Mouse (Mus musculus) cerebellum, adult 11 months (tissue): Measurements from ENCODE around the gene Samd13.

ENCODE experiments used
- DNase-seq: peaks from one replicate; pipeline ENCODE4 v3.0.0; 2022

Gene Samd13

DNA sequence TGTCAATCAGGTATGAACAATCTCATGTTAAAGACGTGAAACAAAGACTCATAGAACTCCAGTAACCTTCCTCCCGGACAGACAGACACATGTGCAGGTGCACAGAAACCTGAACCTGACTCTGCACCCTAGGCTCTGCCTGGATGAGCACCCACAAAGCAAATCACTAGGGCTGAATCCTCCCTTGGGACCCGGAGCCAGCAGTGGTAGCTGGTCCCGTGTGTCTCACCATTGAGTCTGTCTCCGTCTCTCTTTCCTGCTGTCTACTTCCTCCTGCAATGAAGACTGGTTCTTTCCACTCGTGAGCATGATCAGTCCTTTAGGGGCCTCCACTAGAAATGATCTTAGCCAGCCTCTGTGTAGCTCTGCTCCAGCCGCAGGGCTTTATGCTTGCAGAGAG is 23.5 kb downstream of the Samd13 start:
- no peak for DNase-seq

GRCm38 (mm10) chr3:146661001-146661400 is 24.4 kb downstream of the Samd13 start:
- DNase-seq: no peak

GRCm38 (mm10) chr3:146659321-146659720 is 26.1 kb downstream of the Samd13 start:
- DNase-seq: peak; percentile 37

GRCm38 (mm10) chr3:146658061-146658639 is 27.2 kb downstream of the Samd13 start:
- no peak for DNase-seq

DNA sequence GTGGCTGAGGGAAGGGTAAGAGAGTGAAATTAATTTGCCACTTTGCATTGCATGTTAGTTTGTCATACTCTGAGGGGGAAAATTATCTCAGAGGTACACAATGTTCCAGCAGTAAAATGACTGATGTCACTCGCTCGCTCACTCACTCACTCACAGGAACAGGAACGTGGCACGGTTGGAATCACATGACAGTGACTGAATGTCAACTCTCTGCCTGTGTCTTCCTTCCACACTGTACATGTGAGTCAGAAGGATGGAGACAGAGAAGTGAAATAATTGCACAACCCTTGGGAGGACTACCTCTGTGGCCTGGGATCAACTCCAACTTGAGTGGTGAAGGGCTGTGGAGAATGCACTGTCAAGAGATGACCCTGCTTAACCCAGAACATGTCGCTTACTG is 28.0 kb downstream of the Samd13 start:
- no peak for DNase-seq

- DNase-seq: no peak
These were observed 30.2 kb downstream of the Samd13 start for GRCm38 (mm10) chr3:146655111-146655577.

DNA sequence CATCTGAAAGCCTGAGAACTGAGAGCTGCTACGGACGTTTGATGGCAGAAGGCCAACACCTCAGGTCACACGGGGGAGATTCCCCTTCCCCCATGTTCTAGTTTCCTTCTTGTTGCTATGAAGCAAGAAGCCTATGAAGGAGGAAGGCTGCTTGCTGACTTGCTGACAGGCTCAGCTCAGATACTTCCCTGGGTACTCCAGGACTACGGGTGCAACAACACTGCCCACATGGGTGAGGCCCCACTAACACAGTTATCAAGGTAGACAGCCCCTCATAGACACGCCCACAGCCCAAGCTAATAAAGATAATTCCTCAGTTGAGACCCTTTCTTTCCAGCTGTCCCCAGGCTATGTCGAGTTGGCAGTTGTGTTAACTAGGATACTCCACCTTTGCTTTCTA is 31.7 kb downstream of the Samd13 start:
- no peak for DNase-seq

GRCm38 (mm10) chr3:146652431-146652830 is 33.0 kb downstream of the Samd13 start:
- no peak for DNase-seq

GRCm38 (mm10) chr3:146651217-146651616 is 34.2 kb downstream of the Samd13 start, which contains the start of gene 4930503B20Rik:
TSS of gene 4930503B20Rik (minus strand) at chr3:146651317.
- no peak for DNase-seq

DNA sequence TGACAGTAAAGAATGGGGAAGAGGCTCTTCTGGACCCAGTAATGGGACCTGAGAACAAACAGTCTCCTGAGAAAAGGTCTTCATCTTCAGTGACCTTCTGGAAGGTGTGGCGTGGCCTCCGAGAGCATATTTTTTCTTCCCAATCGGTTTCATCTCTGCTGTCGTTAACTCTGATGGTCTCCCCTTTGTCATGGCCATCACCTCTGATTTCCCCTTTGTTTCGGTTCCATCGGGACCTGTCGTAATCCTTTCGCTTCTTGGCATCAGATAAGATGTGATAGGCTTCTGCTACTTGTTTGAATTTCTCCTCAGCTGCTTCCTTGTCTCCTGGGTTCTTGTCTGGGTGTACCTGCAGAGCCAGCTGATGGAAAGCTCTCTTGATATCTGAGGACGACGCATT is 34.7 kb downstream of the Samd13 start:
- DNase-seq: no peak

DNA sequence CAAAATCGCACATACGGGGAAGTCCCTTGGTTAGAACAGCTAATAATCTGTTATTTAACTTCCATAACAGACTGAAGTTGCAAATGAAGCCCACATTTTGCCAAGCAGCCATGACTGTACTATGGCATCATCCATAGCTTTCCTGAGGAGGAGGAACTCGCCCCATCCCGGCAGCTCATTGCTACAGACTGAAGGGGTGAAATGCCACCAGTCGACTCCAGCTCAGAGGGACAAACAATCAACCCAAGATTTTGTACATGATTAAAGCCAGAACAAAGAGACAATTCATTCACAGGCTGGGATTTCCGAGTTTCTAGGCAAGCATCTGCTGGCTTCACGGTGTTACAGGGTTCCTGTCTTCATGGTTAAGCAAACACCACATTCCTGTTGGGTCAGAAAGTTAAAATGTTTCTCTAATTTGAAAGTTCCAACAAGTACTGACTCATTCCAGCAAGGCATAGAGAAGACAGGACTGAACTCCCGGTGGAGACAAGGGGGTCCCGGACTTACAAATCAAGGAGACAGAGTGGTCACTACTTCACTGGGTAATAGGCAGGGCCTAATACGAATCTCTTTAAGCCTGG is 36.0 kb downstream of the Samd13 start:
- no peak for DNase-seq

- no peak for DNase-seq
These were observed 43.5 kb downstream of the Samd13 start for GRCm38 (mm10) chr3:146641818-146642427.

DNA sequence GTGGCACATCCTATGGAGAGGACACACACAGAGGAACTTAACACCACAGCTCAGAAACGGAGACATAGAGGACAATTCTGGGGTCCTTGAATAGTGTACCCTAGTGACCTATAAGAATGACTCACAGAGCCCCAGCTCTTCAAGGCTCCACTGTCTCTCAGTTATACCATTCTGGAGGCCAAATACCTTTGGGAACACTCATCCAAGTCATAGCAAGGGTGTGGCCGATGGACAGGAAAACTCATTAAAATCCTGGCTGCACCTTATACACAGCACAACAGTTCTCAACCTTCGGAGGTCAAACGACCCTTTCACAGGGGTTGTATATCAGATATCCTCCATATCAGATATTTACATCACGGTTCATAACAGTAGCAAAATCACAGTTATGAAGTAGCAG is 52.9 kb downstream of the Samd13 start:
- DNase-seq: no peak

GRCm38 (mm10) chr3:146628227-146628982 is 57.0 kb downstream of the Samd13 start:
- DNase-seq: no peak

DNA sequence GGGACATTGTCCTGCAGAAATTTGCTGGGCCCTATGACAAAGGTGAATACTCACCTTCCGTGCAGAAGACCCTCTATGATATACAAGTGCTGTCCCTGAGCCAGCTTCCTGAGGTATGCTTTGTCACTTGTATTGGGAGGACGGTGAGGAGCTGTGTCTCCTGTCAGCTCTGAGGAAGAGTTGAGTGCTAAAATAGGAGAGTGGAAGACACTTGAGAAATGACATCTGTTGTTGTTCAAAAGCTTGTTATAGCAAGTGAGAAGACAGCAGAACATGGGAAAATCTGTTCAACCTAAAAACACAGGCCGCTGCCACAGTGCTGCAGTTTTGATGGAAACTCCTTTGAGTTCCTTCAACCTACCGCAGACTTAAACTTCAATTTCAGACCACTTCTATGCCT is 59.6 kb downstream of the Samd13 start:
- DNase-seq: no peak

- DNase-seq: no peak
These were observed 63.4 kb downstream of the Samd13 start for GRCm38 (mm10) chr3:146621966-146622365.

DNA sequence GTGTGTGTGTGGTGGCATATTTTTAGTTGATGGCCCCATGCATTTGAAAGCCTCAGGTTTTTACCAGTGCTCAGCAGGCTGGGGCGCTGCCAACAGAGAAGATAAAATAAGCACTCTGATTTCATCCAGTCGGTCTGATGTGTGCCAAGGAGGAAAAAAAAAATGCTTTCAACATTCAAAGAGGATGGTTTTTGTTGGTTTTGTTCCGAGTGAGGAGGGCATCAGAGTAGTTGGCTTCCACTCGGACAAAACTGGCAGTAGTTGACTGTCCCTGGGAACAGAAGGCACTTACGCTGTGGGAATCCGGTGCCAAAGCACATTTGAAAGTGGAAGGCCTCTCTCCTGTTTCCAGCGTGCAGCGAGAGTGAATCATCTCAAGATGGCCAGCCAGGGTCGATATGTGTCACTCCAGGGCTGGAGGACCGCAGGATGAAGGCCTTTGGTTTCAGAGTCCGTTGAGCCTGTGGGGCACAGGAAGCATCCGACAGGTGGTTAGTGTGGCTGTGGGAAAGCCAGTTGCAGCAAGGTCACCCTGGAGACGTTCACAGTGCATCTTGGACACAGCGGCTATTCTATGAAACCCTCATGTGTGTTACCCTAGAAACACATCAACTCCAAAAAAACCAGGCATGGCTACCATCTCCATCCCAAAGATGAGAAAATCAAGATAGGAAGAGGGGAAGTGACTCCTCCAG is 64.7 kb downstream of the Samd13 start:
- DNase-seq: peak; percentile 71

- no peak for DNase-seq
These were observed 65.3 kb downstream of the Samd13 start for GRCm38 (mm10) chr3:146620101-146620500.

- DNase-seq: no peak
These were observed 67.0 kb downstream of the Samd13 start for GRCm38 (mm10) chr3:146618357-146618756.

DNA sequence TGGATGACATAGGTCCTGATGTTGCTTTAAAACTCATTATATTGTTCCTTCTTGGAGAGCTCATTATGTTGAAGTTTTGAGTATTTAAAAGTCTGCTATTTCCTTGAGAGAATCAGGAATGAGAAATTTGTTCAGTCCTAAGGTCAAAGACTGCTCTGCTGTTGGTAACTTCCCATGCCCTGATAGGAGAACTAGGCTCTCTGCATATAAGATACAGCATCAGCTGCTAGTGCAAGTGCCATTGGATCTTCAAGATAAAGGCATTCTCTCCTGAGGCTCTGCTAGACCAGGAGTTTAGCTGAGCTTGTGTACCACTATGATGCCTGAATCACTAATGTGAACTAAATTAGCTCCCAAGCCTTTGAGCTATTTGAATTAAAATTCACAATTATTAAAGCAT is 67.4 kb downstream of the Samd13 start:
- DNase-seq: no peak

DNA sequence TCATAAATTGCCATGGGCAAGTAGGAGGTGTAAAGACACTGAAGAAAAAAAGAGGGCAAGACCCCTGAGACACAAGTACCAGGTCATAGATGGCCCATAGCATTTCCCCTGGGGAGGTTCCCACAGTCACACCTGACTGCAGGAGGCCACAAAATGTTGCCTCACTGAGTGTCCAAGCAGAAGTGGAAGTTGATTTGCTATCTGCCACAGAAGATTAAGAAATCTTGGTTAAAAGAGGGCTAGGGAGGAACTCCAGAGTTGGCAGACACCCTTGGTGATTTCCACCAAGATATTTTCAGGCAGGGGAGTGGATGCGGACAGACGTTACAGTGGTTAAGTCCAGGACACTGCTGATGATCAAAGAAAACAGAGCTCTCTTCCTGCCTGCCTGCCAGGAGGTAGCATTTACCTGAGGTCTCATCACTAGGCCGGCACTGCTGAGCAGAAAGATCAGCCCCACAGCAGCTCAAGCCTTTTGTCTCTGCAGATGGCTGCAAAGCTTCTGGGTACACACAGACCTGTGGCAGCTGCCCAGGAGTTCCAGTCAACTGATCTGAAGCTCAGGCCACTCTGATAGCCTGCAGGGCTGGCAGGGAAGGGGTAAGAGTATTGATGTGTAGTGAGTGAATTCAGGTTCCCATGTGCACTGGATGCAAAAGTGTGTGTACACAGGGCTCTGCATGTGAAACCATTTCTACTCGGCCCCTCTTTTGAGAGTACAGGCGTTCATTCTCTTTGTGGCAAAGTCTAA is 68.7 kb downstream of the Samd13 start:
- no peak for DNase-seq

GRCm38 (mm10) chr3:146615496-146615895 is 69.9 kb downstream of the Samd13 start, which contains the start of gene Dnase2b:
TSS of gene Dnase2b (minus strand) at chr3:146615596.
- no peak for DNase-seq
